Mouse (Mus musculus) liver, postnatal 0 days (tissue): ENCODE measurements at regions not wholly inside any gene's neighbourhood (a gene's known extent, or its start where the extent isn't known, plus 50 kb on each side); places are given as distances from the start of the nearest gene placed in this dataset.

ENCODE experiments used
- ATAC-seq: fragments of 200-750 bp; cut with Nextera tagmentation; 2 replicates; pipeline ENCODE4 v1.8.0; 2017; ENCODE audit warnings: mild to moderate bottlenecking, moderate library complexity
- DNase-seq: peaks from one replicate; pipeline ENCODE4 v3.0.0-alpha.2; 2016
- H3K27ac ChIP-seq: fragments of 300-500 bp; sonication (generic); 2 replicates; pipeline ENCODE4 v1.5.1; 2014; ENCODE audit warnings: antibody characterized with exemption, moderate library complexity, mild to moderate bottlenecking, low read depth
- H3K27me3 ChIP-seq: fragments of 300-500 bp; sonication (generic); 2 replicates; pipeline ENCODE4 v1.6.1; 2014; ENCODE audit warnings: low read length, control low read depth, mixed read lengths; ENCODE audit not compliant: insufficient read depth
- H3K36me3 ChIP-seq: fragments of 300-500 bp; sonication (generic); replicated peaks from 2 replicates; pipeline ENCODE4 v1.6.1; 2014; ENCODE audit warnings: mild to moderate bottlenecking, control low read depth, low read length, moderate library complexity, mixed read lengths; ENCODE audit not compliant: insufficient read depth
- H3K4me1 ChIP-seq: fragments of 300-500 bp; sonication (generic); 2 replicates; pipeline ENCODE4 v1.6.1; 2014; ENCODE audit warnings: antibody characterized with exemption, mild to moderate bottlenecking, control low read depth; ENCODE audit not compliant: insufficient read depth
- H3K4me2 ChIP-seq: fragments of 300-500 bp; sonication (generic); 2 replicates; pipeline ENCODE4 v1.6.1; 2014; ENCODE audit warnings: low read depth, mild to moderate bottlenecking, low read length, moderate library complexity, mixed read lengths
- H3K4me3 ChIP-seq: fragments of 300-500 bp; sonication (generic); 2 replicates; pipeline ENCODE4 v1.5.1; 2014; ENCODE audit warnings: low read depth, low read length
- H3K9ac ChIP-seq: fragments of 300-500 bp; sonication (generic); replicated peaks from 2 replicates; pipeline ENCODE4 v1.6.1; 2014; ENCODE audit warnings: mild to moderate bottlenecking, moderate library complexity
- H3K9me3 ChIP-seq: fragments of 300-500 bp; sonication (generic); 2 replicates; pipeline ENCODE4 v1.6.1; 2016; ENCODE audit warnings: mild to moderate bottlenecking, control low read depth, low read length, mixed read lengths
- CTCF ChIP-seq: sonication (generic); IDR thresholded peaks from 2 replicates; pipeline ENCODE4 v1.5.1; 2016; ENCODE audit warnings: antibody characterized with exemption, low read depth
- EP300 ChIP-seq: IDR thresholded peaks from 2 replicates; pipeline ENCODE4 v1.6.1; 2016; ENCODE audit warnings: antibody characterized with exemption, low read depth, mild to moderate bottlenecking
- WGBS: fragments of 180-500 bp; shearing (Covaris S2); extraction: QIAGEN DNeasy Blood & Tissue Kit; methylation state at CpG from one replicate; pipeline ENCODE4 v1.1.7; 2014; ENCODE audit not compliant: insufficient replicate concordance; 5-methylcytosine and 5-hydroxymethylcytosine counted together

GRCm38 (mm10) chr4:82132851-82133250, 572.7 kb downstream of the Nfib start:
- no peak overlapping the region for H3K27ac ChIP-seq
- no peaks in the 10 kb centered on the region for H3K9me3 ChIP-seq
- no peaks in the 10 kb centered on the region for H3K27me3 ChIP-seq
- no peak overlapping the region for H3K4me3 ChIP-seq
- 69% methylated on average over 3 of the region's 3 CpGs for WGBS
- H3K9ac ChIP-seq: no peak overlapping the region
- H3K4me2 ChIP-seq: no peak overlapping the region
- H3K36me3 ChIP-seq: no peaks in the 10 kb centered on the region
- ATAC-seq (no peak), DNase-seq (no peak)
- H3K4me1 ChIP-seq: no peaks in the 10 kb centered on the region
- TF ChIP-seq EP300 (no peak), CTCF (no peak)

GRCm38 (mm10) chr4:82132326-82132725, 573.2 kb downstream of the Nfib start:
- DNase-seq (no peak), ATAC-seq (no peak)
- no peaks in the 10 kb centered on the region for H3K27me3 ChIP-seq
- no peak overlapping the region for H3K4me2 ChIP-seq
- 81% methylated on average over 4 of the region's 4 CpGs for WGBS
- TF ChIP-seq EP300 (no peak), CTCF (no peak)
- H3K9me3 ChIP-seq: no peaks in the 10 kb centered on the region
- H3K36me3 ChIP-seq: no peaks in the 10 kb centered on the region
- H3K4me1 ChIP-seq: no peaks in the 10 kb centered on the region
- no peak overlapping the region for H3K4me3 ChIP-seq
- no peak overlapping the region for H3K27ac ChIP-seq
- H3K9ac ChIP-seq: no peak overlapping the region

GRCm38 (mm10) chr4:82129471-82129870, 576.1 kb downstream of the Nfib start:
- DNase-seq: no peak
- Histone ChIP-seq H3K27ac (no peak overlapping the region), H3K9ac (no peak overlapping the region), H3K27me3 (no peaks in the 10 kb centered on the region), H3K4me2 (no peak overlapping the region), H3K9me3 (no peaks in the 10 kb centered on the region), H3K36me3 (no peaks in the 10 kb centered on the region), H3K4me3 (no peak overlapping the region), H3K4me1 (no peaks in the 10 kb centered on the region)
- ATAC-seq: no peak
- 50% methylated on average over 1 of the region's 1 CpGs for WGBS
- TF ChIP-seq EP300 (no peak), CTCF (no peak)

- H3K4me2 ChIP-seq: no peak overlapping the region
- no peak overlapping the region for H3K27ac ChIP-seq
- no peaks in the 10 kb centered on the region for H3K36me3 ChIP-seq
- no peak overlapping the region for H3K4me3 ChIP-seq
- H3K9me3 ChIP-seq: no peaks in the 10 kb centered on the region
- DNase-seq (no peak), ATAC-seq (no peak)
- WGBS: 65% methylated on average over 5 of the region's 5 CpGs
- TF ChIP-seq EP300: no peak
- TF ChIP-seq CTCF: no peak
- no peaks in the 10 kb centered on the region for H3K27me3 ChIP-seq
- H3K4me1 ChIP-seq: no peaks in the 10 kb centered on the region
- H3K9ac ChIP-seq: no peak overlapping the region
These were observed 581.8 kb downstream of the Nfib start for GRCm38 (mm10) chr4:82123733-82124132.

GRCm38 (mm10) chr4:82123101-82123500, 582.4 kb downstream of the Nfib start:
- Histone ChIP-seq H3K4me2 (no peak overlapping the region), H3K27ac (no peak overlapping the region), H3K9ac (no peak overlapping the region), H3K4me3 (no peak overlapping the region), H3K9me3 (no peaks in the 10 kb centered on the region), H3K4me1 (no peaks in the 10 kb centered on the region), H3K27me3 (no peaks in the 10 kb centered on the region), H3K36me3 (no peaks in the 10 kb centered on the region)
- TF ChIP-seq CTCF (no peak), EP300 (no peak)
- 83% methylated on average over 1 of the region's 1 CpGs for WGBS
- DNase-seq (no peak), ATAC-seq (no peak)

GRCm38 (mm10) chr4:82120796-82121195, 584.8 kb downstream of the Nfib start:
- Histone ChIP-seq H3K27ac (no peak overlapping the region), H3K9ac (no peak overlapping the region), H3K4me1 (no peaks in the 10 kb centered on the region), H3K36me3 (no peaks in the 10 kb centered on the region), H3K9me3 (no peaks in the 10 kb centered on the region), H3K4me2 (no peak overlapping the region), H3K27me3 (no peaks in the 10 kb centered on the region), H3K4me3 (no peak overlapping the region)
- ATAC-seq (no peak), DNase-seq (no peak)
- 69% methylated on average over 4 of the region's 4 CpGs for WGBS
- TF ChIP-seq EP300 (no peak), CTCF (no peak)

- DNase-seq: no peak
- Histone ChIP-seq H3K27me3 (no peaks in the 10 kb centered on the region), H3K9me3 (no peaks in the 10 kb centered on the region), H3K4me3 (no peak overlapping the region), H3K9ac (no peak overlapping the region), H3K36me3 (no peaks in the 10 kb centered on the region), H3K4me1 (no peaks in the 10 kb centered on the region), H3K4me2 (no peak overlapping the region), H3K27ac (no peak overlapping the region)
- no peak for ATAC-seq
- 56% methylated on average over 1 of the region's 1 CpGs for WGBS
- no peak for TF ChIP-seq EP300
- no peak for TF ChIP-seq CTCF
These were observed 585.2 kb downstream of the Nfib start for GRCm38 (mm10) chr4:82120326-82120725.
